Mouse (Mus musculus) right cerebral cortex, postnatal 25 days (tissue): ENCODE measurements at regions not wholly inside any gene's neighbourhood (a gene's known extent, or its start where the extent isn't known, plus 50 kb on each side); places are given as distances from the start of the nearest gene placed in this dataset.

ENCODE experiments used
- DNase-seq: peaks from one replicate; pipeline ENCODE4 v3.0.0; 2022

- no peak for DNase-seq
These were observed 170.4 kb downstream of the 3110018I06Rik start for GRCm38 (mm10) chr12:107658821-107659220.

DNA sequence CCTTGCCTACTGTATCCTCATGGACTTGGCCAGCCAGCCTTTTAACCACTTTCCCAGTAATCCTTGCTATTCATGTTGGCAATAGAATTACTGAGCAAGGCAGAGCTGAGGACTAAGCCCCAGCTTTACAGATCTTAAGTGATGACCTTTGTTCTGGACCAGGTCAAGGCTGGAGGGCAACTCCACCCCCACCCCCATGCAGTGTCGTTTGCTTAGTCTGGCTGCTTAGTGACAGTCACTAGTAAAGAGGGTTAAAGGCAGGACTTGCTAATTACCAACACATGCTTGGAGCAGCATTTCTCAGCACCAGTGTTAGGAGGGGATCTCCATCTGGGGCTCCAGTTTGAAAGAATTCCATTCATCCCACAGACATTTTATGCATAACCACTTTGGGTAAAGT, 174.2 kb downstream of the 3110018I06Rik start:
- DNase-seq = no peak

DNA sequence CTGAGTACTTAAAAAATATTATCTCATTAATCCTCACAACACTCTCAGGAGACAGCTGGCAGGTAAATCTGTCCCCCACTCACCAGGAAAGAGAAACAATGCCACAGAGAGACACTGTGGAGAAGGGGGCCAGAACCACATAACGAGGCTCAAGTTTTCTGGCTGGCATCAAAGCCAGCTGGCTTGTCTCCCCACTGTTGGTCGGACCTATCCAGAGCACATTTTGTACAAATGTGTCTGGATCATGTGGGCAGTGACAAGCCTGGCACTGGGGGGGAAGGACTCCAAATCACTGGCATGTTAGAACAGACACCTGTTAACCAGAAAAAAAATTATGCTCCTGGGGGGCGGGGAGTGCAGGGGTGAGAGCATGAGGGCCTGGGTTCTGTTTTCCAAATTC, 179.4 kb downstream of the 3110018I06Rik start:
- no peak for DNase-seq

DNA sequence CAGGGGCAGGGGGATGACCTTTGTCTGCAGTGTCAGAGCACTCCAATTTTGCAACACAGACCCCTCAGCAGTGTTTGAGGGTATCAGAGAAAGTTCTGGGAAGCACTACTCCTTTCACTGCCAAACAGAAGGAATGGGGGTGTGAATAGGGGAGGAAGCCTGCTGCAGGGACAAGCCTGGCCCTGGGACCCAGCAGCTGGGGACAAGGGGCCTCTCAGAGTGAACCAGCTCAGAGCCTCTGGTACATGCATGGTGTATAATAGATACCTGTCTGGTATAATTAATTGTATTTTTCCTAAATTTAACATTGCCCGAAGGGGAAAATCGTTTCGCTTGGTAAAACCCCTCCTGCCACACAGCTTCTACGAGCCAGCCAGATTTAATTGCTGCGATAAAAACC, 180.6 kb downstream of the 3110018I06Rik start:
- no peak for DNase-seq

DNA sequence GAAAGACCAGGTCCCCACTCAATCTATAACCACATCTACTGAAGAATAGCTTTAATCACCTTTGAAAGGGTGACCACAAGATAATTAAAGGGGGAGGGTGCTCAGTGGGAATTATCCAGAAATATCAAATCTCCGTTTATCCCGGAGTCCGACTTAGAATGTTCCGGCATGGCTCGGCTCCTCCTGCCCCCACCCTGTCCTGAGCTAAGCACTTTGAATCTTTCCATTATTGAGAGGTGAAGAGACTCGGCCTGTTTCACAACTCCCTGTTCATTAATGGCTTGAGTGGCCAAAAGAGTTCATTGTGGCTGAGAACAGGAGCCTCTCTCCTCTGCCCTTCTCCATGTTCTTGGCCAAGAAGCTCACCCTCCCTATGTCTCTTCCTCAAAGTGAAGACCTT, 181.0 kb downstream of the 3110018I06Rik start:
- no peak for DNase-seq

GRCm38 (mm10) chr12:107669910-107670309, 181.5 kb downstream of the 3110018I06Rik start:
- no peak for DNase-seq

DNA sequence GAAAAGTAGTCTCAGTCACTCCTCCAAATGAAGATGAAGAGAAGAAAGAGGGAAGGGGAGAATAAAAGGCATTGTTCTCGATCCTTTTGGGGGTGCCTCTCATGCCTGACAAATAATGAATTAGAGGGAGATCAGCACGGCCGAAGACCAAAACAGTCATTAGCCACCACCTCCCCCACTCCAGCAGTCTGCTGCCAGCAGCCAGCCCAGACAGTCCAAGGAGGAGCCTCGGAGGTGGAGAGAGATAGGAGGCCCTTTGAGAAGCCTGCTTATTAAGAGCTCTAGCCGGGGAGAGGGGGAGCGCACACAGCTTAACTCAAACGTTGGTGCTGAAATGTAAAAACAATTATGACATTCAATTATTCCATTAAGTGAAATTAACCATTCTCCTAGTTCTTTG, 188.6 kb downstream of the 3110018I06Rik start:
- DNase-seq = no peak

DNA sequence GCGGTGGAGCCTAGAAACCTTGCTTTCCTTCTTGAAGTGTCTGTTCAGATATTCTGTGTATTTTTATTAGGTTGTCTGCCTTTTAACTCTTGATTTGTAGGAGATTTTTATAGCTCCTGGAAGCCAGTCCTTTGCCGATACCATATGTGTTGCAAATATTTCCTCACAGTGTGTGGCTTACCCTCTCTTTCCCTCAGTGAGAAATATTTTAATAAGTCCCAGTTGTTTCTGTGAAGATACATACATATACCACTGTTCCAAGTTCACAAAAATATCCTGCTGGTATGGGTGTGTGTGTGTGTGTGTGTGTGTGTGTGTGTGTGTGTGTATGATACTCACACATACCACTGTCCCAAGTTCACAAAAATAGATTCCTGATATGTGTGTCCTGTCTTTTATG, 199.0 kb downstream of the 3110018I06Rik start:
- DNase-seq = no peak

- DNase-seq = peak; percentile 9
These were observed 201.0 kb downstream of the 3110018I06Rik start for GRCm38 (mm10) chr12:107689418-107689817.

DNA sequence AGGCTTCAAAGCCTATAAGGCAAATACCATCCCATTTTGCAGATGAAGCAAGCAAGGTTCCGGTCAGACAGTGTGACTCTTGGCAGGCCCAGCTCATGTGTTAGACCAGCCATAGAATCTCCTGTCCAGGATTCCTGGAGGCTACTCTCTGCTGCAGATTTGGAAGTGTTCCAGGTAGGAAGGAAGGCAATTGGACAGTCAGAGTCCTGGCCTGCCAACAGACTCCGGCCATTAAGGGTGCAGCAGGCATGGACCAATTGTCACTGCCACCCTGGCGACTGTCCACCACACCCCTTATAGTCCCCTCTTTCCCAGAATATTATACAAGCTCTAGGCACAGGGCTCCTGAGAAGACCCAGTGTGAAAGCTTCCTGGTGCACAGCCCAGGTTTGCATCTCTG, 201.6 kb downstream of the 3110018I06Rik start:
- no peak for DNase-seq

DNA sequence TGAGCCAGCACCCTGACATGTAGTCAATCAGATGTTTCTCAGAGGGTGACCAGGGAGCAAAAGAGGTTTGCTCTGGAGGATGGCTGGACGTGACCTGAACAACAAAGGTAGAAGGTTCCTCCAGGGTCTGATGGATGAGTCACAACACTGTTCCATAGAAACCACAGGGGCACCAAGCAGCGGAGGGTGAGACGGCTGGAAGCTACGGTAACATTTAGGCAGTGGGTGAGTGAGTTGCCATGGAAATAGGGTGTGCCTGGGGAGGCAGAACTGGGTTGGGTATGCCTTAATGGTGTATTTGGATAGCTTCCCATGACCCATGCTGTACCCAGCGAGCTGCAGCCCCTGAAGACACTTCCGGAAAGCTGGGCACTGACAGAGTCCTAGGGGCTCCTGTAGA, 205.3 kb downstream of the 3110018I06Rik start:
- no peak for DNase-seq

DNA sequence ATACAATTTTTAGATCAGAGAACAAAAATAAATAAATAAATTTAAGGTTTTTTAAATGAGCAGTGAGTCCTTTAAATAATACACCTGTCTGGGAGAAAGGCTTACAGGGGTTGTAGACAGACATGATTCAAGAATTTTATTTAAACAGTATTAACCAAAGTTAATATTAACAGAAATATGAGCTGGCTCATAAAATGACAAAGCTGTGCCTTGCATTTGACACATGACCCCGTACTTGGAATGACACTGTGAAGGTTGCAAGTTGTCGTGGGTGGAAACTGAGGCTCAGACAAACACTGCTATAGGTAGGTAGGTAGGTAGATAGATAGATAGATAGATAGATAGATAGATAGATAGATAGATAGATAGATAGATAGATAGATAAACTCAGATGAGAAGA, 206.6 kb downstream of the 3110018I06Rik start:
- no peak for DNase-seq

DNA sequence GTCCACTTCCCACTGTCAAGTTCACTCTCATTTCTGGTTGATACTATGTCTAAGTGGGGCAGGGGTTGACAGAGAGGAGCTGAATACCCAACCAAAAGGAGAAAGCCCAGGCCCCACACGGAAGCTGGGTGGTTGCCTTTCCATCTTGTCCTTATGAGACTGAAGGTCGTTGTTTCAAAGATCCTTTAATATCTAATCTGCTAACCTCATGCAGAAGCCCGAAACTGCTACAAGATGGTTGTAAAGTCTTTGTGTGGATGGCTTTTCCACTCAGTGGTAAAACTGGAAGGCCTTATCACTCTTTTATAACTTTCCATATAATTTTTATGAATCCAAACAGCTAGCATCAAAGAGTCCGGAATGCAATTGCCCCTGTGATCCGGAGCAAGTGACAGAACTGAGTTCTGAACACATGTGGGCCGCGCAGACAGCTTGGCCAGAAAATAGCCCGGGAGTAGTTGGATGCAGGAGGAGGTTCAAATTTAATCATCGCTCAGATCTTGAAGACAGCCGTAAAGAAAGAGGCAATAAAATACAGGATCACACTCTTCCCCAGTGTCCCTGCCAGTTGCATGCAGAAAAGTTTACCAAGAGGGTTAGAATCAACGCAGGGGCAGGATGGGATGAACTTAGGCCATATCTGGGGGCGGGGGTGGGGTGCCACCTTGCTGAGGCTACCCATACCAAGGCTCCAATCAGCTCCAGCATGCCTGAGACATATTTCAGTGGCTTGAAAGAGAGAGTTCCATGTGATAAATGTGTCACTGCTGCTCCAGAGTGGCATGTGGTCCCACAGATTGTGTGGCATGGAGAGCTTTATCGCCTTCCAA, 207.2 kb downstream of the 3110018I06Rik start:
- DNase-seq = no peak

GRCm38 (mm10) chr12:107700317-107700716, 211.9 kb downstream of the 3110018I06Rik start:
- DNase-seq = no peak

- no peak for DNase-seq
These were observed 212.6 kb downstream of the 3110018I06Rik start for GRCm38 (mm10) chr12:107700868-107701597.

DNA sequence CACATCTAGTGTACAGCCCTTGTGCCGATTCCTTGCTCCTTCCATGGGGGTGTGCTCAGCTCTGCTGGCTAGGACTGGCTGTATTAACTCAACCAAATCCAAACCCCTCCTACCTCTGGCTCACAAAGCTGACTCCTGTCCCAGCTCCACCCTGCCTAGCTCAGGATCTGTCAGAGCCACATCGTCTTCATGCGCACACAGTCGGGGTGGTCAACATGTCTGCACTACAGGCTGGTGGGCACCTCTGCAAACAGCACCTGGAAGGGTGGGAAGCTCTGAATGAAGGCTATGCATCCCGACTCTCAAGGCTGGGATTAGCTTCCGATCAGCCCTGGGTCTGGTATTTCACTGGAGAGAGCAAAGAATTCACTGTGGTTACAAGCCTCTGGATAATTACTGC, 220.4 kb downstream of the 3110018I06Rik start:
- DNase-seq = no peak

GRCm38 (mm10) chr12:107711017-107711416, 222.6 kb downstream of the 3110018I06Rik start:
- DNase-seq = no peak

DNA sequence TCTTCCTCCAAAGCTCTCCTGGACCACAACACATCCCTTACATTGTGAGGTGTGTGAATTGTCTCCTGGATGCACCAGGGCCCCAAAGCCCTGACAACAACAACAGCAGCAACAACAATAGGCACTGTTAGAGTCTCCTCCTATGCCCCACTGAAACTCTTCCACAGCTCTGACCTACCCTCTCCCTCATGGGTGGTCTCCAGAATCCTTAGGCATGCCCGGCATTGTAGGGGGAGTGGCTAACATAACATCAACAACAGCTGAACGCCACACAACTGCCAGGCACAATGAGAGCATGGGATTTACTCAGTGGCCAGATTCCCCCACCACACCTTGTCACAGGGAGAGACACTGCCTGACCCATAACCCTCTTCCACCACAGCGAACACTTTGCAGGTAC, 223.2 kb downstream of the 3110018I06Rik start:
- DNase-seq = no peak

DNA sequence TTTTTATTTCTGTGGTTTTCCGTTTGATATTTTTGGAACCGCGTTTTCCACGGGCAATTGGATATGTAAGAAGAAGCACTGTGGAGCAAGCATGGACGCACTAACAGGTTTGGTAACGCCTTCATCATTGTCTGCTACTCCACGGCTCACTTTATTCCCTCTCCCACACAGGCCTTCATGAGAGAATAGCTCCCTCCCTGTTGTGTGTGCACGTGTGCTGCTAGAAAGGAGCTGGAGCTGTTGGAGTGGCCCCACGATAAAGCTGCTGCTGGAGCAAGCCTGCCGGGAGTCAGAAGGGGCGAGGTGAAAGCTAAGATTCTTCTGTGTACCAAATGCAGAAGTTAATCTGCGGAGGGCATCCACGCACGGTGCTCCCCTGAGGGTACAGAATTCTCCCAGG, 224.8 kb downstream of the 3110018I06Rik start:
- DNase-seq = no peak

DNA sequence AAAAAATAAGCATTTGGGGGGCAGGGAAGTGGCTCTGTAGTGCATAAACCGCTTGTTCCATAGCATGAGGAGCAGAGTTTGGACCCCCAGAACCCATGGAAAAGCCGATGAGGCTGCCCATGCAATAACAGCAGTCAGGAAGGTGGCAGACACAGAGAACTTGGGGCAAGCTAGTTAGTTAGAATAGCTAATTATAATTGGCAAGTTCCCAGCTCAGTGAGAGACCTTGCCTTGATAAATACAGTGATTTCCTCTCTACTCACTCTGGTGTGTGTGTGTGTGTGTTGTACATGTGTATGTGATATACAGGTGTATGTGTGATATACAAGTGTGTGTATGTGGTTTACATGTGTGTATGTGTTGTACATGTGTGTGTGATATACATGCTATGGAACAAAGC, 226.4 kb downstream of the 3110018I06Rik start:
- no peak for DNase-seq

GRCm38 (mm10) chr12:107715871-107716270, 227.4 kb downstream of the 3110018I06Rik start:
- DNase-seq = no peak

DNA sequence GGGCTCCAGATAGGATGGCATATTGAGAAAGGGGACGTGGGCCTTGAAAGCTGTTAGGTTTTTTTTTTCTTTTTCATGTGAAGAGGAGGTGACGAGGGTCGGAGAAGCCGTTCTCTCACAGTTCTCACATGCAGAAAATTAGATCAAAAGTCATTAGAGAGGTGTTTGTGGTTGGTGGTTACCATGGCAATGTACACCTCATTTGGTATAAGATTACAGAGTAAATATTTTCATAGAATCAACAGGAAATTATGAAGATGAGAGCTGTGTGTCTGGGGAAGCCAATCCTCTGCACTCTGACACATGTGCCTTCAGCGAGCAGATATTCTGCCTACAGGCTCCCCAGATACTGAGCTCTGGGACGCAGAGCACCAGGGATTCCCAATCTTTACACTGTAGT, 232.5 kb downstream of the 3110018I06Rik start:
- no peak for DNase-seq

GRCm38 (mm10) chr12:107723062-107723859, 234.8 kb downstream of the 3110018I06Rik start:
- no peak for DNase-seq
